Mouse (Mus musculus): ENCODE measurements around the gene Tmem25. TPM values are rescaled to one million over a fixed set of nuclear protein-coding genes. Genes with fewer than 3 reads are reported as not detected.

Gene Tmem25
- 10 to 100 TPM; 44.8 to 61.5 (median 58.2) TPM for total RNA-seq (2022)

GRCm38 (mm10) chr9:44799102-44799957 is at the start of gene Tmem25:
Gene Tmem25, minus strand, starts transcription at chr9:44799307.
- DNase-seq (ENCODE audit: low spot score in 2 of 2): peak; percentile 72 to 91

GRCm38 (mm10) chr9:44847446-44847845 is 48.3 kb upstream of the Tmem25 start:
- DNase-seq (ENCODE audit: low spot score in 2 of 2): no peak

DNA sequence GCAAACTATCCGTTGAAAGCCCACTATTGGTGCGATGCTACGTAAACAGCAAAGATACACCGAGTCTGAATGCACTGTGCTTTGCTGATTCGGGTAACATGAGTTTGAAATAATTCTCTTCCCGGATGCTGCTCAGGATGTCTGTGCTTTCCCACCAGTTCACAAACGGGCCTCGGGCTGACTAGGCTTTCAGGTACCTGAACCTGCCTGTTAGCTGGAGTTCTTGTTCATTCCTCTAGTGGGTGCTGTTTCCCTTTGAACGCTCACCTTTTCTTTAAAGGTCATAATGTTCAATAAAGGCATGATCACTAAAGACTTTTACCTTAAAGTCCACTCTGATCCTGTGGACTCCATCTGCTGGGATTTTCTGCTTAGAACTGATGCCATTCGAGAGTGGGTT is 42.1 kb upstream of the Tmem25 start:
- no peak for DNase-seq (ENCODE audit: low spot score in 2 of 2)

DNA sequence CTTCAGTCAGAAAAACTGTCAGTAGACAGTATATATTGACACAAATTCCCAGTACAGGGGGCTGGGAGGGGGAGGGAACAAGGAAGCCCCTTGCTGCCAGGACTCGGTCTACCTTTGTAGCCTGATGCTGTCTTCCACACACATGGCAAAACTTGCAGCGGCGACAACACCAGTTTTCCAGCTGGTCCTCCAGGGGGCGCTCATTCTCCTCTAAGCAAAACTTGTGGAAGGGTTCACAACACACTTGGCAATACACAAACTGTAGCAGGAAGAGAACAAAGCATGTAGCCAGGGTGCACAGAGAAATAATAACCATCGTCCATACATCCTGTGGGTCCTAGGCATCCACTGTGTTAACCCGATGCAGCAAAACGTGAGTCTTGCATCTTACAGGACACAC is 37.3 kb upstream of the Tmem25 start:
- DNase-seq (ENCODE audit: low spot score in 2 of 2): peak; percentile 37

DNA sequence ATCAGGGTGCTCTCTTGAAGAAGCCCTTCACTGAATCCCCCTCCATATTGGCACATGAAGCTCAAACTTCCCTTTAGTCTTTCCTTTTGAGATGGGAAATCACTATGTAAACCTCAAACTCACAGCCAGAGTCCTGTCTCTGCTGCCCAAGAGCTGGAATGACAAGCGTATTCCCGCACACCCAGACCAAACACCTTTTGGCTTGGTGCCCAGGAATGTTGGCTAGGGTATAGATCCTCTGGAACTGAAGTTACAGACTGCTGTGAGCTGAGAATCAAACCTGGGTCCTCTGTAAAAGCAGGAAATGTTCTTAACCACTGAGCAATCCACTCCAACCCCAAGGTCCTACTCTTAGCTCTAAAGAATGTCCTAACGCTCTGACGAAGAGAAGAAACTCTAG is 33.2 kb upstream of the Tmem25 start:
- no peak for DNase-seq (ENCODE audit: low spot score in 2 of 2)

- DNase-seq (ENCODE audit: low spot score in 2 of 2): no peak
These were observed 31.4 kb upstream of the Tmem25 start for GRCm38 (mm10) chr9:44830506-44830905.

DNA sequence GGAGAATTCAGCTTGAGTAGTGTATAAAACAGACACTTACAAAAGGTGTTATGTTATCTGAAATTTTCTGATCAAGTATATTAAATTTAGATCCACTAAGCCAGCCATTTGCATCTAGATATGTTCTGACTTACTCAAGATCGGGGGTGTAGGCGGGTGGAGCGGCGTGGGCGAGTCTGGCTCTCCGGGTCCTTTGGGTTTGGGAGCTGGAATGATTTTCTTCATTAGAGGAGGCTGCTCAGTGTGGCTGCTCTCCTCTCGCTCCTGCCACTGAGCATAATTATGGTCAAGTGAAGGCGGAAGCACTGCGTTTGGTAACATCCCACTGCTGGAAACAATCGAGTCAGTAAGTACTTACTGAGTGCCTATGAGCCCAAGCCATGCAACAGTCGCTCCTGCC is 29.8 kb upstream of the Tmem25 start:
- DNase-seq (ENCODE audit: low spot score in 2 of 2): peak in 1 of 2 experiments; percentile 50

GRCm38 (mm10) chr9:44826660-44827059 is 27.6 kb upstream of the Tmem25 start:
- DNase-seq (ENCODE audit: low spot score in 2 of 2): no peak

GRCm38 (mm10) chr9:44819920-44820827 is 21.1 kb upstream of the Tmem25 start:
- no peak for DNase-seq (ENCODE audit: low spot score in 2 of 2)

- DNase-seq (ENCODE audit: low spot score in 2 of 2): no peak
These were observed 18.4 kb upstream of the Tmem25 start for GRCm38 (mm10) chr9:44817522-44817921.

- DNase-seq (ENCODE audit: low spot score in 2 of 2): no peak
These were observed 15.1 kb upstream of the Tmem25 start for GRCm38 (mm10) chr9:44814179-44814578.

DNA sequence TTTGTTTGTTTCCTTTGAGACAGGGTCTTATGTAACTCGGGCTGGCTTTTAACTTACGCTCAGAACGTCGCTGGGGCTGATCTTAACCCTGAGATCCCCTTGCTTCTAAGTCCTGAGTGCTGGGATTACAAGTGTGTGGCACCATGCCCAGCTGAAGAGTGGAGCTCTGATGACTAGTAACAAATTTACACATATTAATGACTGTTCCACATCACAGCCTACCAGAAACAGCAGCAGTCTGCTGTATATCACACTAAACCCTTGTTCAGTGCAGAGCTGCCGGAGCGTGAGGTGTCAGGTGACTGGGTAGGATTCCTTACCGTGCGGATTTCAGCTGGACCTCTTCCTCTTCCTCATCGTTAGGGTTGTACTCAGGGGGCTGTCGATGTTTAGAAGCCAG is 11.2 kb upstream of the Tmem25 start:
- no peak for DNase-seq (ENCODE audit: low spot score in 2 of 2)

DNA sequence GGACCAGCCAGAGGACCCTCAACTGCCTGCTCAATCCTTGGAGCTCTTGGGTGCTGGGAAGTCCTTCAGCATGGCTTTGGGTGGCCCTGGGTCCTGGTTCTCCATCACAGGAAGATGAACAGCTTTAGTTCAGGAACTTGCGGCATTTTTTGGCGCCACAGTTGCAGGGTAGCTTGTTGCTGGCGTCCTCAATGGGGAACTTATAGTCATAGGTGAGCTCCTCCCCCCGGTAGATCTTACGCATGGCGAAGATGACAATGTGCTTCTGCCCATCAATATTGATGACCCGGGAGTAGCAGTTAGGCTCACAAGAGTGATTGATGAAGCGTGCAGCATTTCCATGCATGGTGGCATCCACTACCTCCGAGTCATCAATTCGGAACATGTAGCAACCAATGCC is 8.7 kb upstream of the Tmem25 start:
- no peak for DNase-seq (ENCODE audit: low spot score in 2 of 2)

DNA sequence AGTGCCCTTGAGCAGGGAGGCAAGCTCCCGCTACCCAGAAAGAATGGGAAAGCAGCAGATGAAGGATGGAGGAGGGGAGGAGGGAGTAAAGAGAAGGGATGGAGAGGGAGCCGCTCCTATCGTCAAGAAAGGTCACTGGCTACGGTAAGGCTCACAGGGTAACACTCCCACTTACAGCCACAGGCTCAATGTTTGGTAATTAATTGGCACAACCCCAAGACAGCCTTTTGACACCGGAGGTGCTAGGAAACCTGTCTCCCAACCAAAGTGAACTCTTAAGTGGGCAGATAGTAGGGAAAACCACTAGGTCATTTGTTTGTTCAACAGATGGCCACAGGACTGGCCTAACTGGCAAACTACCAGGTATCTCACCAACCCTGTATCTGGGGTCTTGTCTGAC is 8.0 kb upstream of the Tmem25 start:
- no peak for DNase-seq (ENCODE audit: low spot score in 2 of 2)

DNA sequence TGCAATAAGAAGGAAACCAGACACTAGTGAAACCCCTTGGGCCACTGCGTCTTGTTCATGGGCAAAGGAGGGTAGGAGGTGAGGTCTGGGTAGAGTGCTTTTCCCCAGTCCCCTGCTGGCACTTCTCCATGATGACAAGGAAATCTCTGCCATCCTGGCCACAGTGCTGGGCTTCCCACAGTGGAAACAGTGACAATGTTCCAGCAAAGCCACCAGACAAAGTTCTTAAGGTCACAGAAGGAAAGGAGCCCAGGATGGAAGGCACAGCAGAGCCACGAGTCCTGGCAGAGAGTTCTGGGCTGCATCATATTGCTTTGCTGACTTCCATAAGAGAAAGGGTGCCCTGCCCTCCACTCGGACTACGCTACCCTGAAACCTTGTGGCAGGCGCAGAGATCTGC is 6.4 kb upstream of the Tmem25 start:
- no peak for DNase-seq (ENCODE audit: low spot score in 2 of 2)

GRCm38 (mm10) chr9:44804678-44805077 is 5.6 kb upstream of the Tmem25 start:
- no peak for DNase-seq (ENCODE audit: low spot score in 2 of 2)

DNA sequence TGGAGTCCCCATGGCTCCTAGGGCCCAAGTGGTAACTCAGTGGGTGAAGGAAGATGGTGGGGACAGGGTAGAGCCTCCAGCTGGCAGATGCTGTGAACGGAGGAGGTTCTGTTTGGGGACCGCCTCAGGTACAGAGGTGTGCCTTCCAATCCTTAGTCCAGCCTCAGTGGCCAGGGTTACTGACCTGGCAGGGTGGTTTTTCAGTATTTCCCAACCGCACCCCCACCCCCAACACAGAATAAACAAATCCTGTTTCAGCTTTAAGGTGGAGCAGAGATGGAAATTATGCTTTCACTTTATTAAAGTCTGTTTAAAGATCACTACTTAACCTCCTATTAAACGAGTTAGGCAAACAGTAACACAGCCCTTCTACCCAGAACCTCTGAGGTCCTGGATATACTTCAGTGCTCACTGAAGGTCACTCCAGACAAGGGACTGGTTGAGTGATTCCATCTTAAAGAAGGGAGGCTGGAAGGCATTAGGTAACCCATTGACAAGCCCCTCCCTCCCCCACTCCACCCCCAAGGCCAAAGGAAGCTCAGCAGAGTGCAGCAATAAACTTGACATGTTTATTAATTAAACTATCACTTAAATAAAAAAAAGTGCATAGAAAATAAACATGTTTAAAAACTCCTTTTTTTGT is 3.8 kb upstream of the Tmem25 start, which contains the start of gene Ttc36:
Gene Ttc36 (minus strand): TSS at position 265 of the 643 bp plus-strand sequence.
- DNase-seq (ENCODE audit: low spot score in 2 of 2): no peak

DNA sequence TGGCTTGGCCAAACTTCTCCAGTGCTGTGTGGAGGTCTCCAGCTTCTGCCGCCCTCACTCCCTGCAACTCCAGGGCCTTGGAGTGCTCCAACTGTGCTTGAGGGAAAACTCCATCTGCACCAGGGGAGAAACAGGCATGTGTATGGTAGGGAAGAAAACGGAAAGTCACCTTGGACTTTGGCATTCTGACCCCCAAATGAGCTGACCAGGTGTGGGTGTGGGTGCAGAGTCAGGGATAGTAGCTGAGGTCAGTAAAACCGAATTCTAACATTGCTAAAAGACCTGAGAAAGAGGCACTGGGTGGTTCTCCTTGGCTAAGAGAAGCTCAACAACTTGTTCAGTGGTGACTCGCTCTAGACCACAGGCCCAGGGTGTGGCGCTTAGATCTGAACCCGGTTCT is 2.6 kb upstream of the Tmem25 start:
- DNase-seq (ENCODE audit: low spot score in 2 of 2): no peak

DNA sequence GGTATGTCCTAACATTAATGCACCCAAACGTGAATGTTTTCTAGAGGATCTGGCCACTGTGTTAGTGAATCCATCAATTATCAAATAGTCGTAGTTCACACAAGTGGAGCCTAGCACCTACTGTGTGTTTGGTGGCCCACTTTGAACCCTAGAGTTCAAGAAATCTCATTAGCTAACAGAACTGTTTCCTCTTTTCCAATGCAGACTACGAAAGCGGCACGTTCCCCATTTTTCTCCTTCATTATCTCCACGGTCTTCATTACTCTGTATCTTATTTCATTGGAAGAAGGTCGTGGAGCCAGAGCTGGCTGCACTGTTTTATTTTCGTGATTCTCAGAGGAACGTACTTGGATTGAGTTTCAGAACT is 834 bp upstream of the Tmem25 start:
- DNase-seq (ENCODE audit: low spot score in 2 of 2): no peak

GRCm38 (mm10) chr9:44798298-44798697 is 809 bp downstream of the Tmem25 start:
- no peak for DNase-seq (ENCODE audit: low spot score in 2 of 2)

GRCm38 (mm10) chr9:44792842-44793241 is 6.3 kb downstream of the Tmem25 start:
- no peak for DNase-seq (ENCODE audit: low spot score in 2 of 2)
